ENCODE assay signal across 9 mouse cellular contexts in genomic region chr3:118500234-118500633, GRCm38 (mm10).
DNase-seq lines count a peak whose midpoint lies in the region; ATAC-seq lines count a peak whose summit lies in the region.
"Had no signal": no experiment of that assay in that cellular context is flagged by ENCODE, and none has a peak within 500 bp of the region (broad histone marks: within the 10 kb centered on the region; RNA-seq: fewer than 3 reads in every experiment).

No protein-coding gene starts in this region.

- H3K4me1 ChIP-seq in forebrain, embryonic 14.5 days (ENCODE audit: control insufficient read depth, insufficient read depth, low read length) = no peaks in the 10 kb centered on the region
- H3K4me1 ChIP-seq in forebrain, embryonic 16.5 days (replicated peaks; ENCODE audit: control insufficient read depth, insufficient read depth, low read length) = no peaks in the 10 kb centered on the region
- H3K4me1 ChIP-seq in midbrain, embryonic 10.5 days = peaks cover 8% of the 10 kb centered on the region
- no peaks in the 10 kb centered on the region for H3K4me1 ChIP-seq in midbrain, embryonic 15.5 days
- H3K4me1 ChIP-seq: liver, embryonic 13.5 days had no signal

- DNase-seq in forebrain, embryonic 14.5 days (ENCODE audit: low spot score) = no peak
- peak; percentile 52 for DNase-seq in midbrain, embryonic 10.5 days (ENCODE audit: low spot score)
- DNase-seq in left cerebral cortex, adult 11 months (ENCODE audit: low spot score) = peak; percentile 53
- peak; percentile 58 for DNase-seq in right cerebral cortex, postnatal 14 days
- no peak for DNase-seq in adrenal gland, postnatal 14 days
- DNase-seq: liver, embryonic 13.5 days had no signal

- H3K27ac ChIP-seq in forebrain, embryonic 14.5 days (ENCODE audit: low read depth, low read length) = no peak overlapping the region
- H3K27ac ChIP-seq in forebrain, embryonic 16.5 days (ENCODE audit: low read length) = no peak overlapping the region
- no peak overlapping the region for H3K27ac ChIP-seq in midbrain, embryonic 10.5 days (replicated peaks)
- no peak overlapping the region for H3K27ac ChIP-seq in midbrain, embryonic 15.5 days
- H3K27ac ChIP-seq: liver, embryonic 13.5 days had no signal

- H3K27me3 ChIP-seq in forebrain, embryonic 14.5 days (replicated peaks; ENCODE audit: control insufficient read depth, insufficient read depth, low read length) = no peaks in the 10 kb centered on the region
- no peaks in the 10 kb centered on the region for H3K27me3 ChIP-seq in forebrain, embryonic 16.5 days (replicated peaks; ENCODE audit: control insufficient read depth, insufficient read depth, low read length)
- H3K27me3 ChIP-seq in midbrain, embryonic 10.5 days (ENCODE audit: low read depth, poor library complexity, severe bottlenecking) = no peaks in the 10 kb centered on the region
- H3K27me3 ChIP-seq in midbrain, embryonic 15.5 days (replicated peaks) = no peaks in the 10 kb centered on the region
- H3K27me3 ChIP-seq: liver, embryonic 13.5 days had no signal

- ATAC-seq in forebrain, embryonic 14.5 days = peak; percentile 40; the same call in 1 of the 2 replicates
- ATAC-seq in forebrain, embryonic 16.5 days = no peak
- no peak for ATAC-seq in midbrain, embryonic 15.5 days (replicated peaks)
- no peak for ATAC-seq in granulocyte monocyte progenitor cell, adult 5-6 weeks (replicated peaks; ENCODE audit: poor library complexity, severe bottlenecking)

- no peak overlapping the region for H3K4me2 ChIP-seq in forebrain, embryonic 14.5 days (ENCODE audit: low read length)
- H3K4me2 ChIP-seq in forebrain, embryonic 16.5 days (ENCODE audit: low read length) = no peak overlapping the region
- no peak overlapping the region for H3K4me2 ChIP-seq in midbrain, embryonic 15.5 days
- H3K4me2 ChIP-seq: liver, embryonic 13.5 days had no signal

- no peak overlapping the region for H3K4me3 ChIP-seq in forebrain, embryonic 14.5 days (ENCODE audit: low read depth, low read length)
- no peak overlapping the region for H3K4me3 ChIP-seq in forebrain, embryonic 16.5 days (replicated peaks; ENCODE audit: low read length)
- no peak overlapping the region for H3K4me3 ChIP-seq in midbrain, embryonic 10.5 days
- no peak overlapping the region for H3K4me3 ChIP-seq in midbrain, embryonic 15.5 days
- H3K4me3 ChIP-seq: liver, embryonic 13.5 days had no signal

- no peaks in the 10 kb centered on the region for H3K9me3 ChIP-seq in forebrain, embryonic 14.5 days (replicated peaks; ENCODE audit: control insufficient read depth, low read length)
- H3K9me3 ChIP-seq in forebrain, embryonic 16.5 days (ENCODE audit: control insufficient read depth, low read length) = no peaks in the 10 kb centered on the region
- no peaks in the 10 kb centered on the region for H3K9me3 ChIP-seq in midbrain, embryonic 10.5 days (replicated peaks)
- no peaks in the 10 kb centered on the region for H3K9me3 ChIP-seq in midbrain, embryonic 15.5 days
- H3K9me3 ChIP-seq: liver, embryonic 13.5 days had no signal

- no peaks in the 10 kb centered on the region for H3K36me3 ChIP-seq in forebrain, embryonic 14.5 days (ENCODE audit: control insufficient read depth, insufficient read depth, low read length)
- H3K36me3 ChIP-seq in forebrain, embryonic 16.5 days (ENCODE audit: control insufficient read depth, insufficient read depth) = no peaks in the 10 kb centered on the region
- H3K36me3 ChIP-seq in midbrain, embryonic 10.5 days = no peaks in the 10 kb centered on the region
- H3K36me3 ChIP-seq in midbrain, embryonic 15.5 days (replicated peaks) = no peaks in the 10 kb centered on the region
- H3K36me3 ChIP-seq: liver, embryonic 13.5 days had no signal

- WGBS in forebrain, embryonic 14.5 days = 31% methylated on average over 4 of the region's 4 CpGs
- 47% methylated on average over 4 of the region's 4 CpGs for WGBS in forebrain, embryonic 16.5 days
- WGBS in midbrain, embryonic 10.5 days = 16% methylated on average over 4 of the region's 4 CpGs
- 23% methylated on average over 4 of the region's 4 CpGs for whole genome bisulfite sequencing in midbrain, embryonic 15.5 days

- H3K9ac ChIP-seq in forebrain, embryonic 14.5 days (ENCODE audit: low read length) = no peak overlapping the region
- no peak overlapping the region for H3K9ac ChIP-seq in forebrain, embryonic 16.5 days (replicated peaks; ENCODE audit: low read depth, low read length)
- no peak overlapping the region for H3K9ac ChIP-seq in midbrain, embryonic 15.5 days
- H3K9ac ChIP-seq: liver, embryonic 13.5 days had no signal

Comparison
In these comparisons a context has a peak if more than half of its experiments do, and no peak if none do; other contexts are left out.
1. DNase-seq: peak in midbrain, embryonic 10.5 days (single experiment), left cerebral cortex, adult 11 months (single experiment) and right cerebral cortex, postnatal 14 days (single experiment); none in forebrain, embryonic 14.5 days (single experiment) and adrenal gland, postnatal 14 days (single experiment).